Mouse (Mus musculus): Measurements from ENCODE around the gene Odaph.
"Not testable (repeated sequence)": the region's sequence is repeated elsewhere in the genome, so short reads cannot be mapped to it uniquely, and the experiment has no call there.

The Odaph gene

GRCm38 (mm10) chr5:91987236-91987635 is at the start of gene Odaph:
Gene Odaph (plus strand): TSS chr5:91987475.
- no peak for DNase-seq (ENCODE audit: low spot score)

DNA sequence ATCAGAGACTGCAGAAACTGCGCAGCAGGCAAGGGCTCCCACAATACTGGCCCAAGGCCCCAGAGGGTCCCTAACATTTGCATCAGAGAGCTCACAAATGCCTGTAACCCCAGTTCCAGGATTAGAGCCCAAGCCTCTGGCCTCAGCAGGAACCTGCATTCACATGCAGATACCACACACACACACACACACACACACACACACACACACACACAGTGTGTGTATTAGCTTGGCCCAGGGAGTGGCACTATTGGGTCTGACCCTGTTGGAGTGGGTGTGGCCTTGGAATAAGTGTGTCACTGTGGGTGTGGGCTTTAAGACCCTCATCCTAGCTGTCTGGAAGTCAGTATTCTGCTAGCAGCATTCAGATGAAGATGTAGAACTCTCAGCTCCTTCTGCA is 41.7 kb upstream of the Odaph start:
- DNase-seq (ENCODE audit: low spot score): not testable (repeated sequence)

- no peak for DNase-seq (ENCODE audit: low spot score)
Observed at GRCm38 (mm10) chr5:91947008-91947407, 40.3 kb upstream of the Odaph start.

- no peak for DNase-seq (ENCODE audit: low spot score)
Observed at GRCm38 (mm10) chr5:91949441-91949840, 37.8 kb upstream of the Odaph start.

DNA sequence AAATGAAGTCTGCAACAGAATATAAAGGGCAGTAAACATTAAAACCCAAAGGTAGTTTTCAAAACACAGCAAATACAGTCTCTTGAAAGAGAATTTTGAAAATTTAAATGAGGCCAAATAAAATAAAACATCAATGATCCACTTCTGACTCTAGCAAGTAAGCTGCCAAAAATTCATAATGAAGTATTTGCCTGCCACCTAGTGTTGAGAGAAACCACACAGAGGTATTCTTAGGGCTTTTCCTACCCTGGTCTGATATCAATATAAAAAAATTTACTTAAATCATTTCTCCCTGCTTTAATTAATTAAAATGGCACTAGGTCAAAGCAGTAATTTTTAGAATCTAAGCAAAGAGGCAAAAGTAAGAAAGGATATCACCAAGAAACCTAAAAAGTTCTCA is 35.9 kb upstream of the Odaph start:
- no peak for DNase-seq (ENCODE audit: low spot score)

- DNase-seq (ENCODE audit: low spot score): no peak
Observed at GRCm38 (mm10) chr5:91956991-91957760, 30.1 kb upstream of the Odaph start.

DNA sequence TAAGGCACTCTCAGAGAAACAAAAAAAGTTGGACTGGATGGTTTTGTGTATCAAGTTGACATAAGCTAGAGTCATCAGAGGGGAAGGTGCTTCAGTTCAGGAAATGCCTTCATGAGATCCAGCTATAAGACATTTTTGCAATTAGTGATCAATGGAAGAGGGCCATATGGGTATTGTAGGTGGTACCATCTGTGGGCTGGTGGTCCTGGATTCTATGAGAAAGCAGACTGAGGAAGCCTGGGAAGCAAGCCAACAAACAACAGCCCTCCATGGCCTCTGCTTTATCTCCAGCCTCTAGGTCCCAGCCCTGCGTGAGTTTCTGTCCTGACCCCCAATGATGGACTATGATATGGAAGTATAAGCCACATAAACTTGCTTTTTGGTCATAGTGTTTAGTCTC is 28.2 kb upstream of the Odaph start:
- DNase-seq (ENCODE audit: low spot score): no peak

- DNase-seq (ENCODE audit: low spot score): no peak
Observed at GRCm38 (mm10) chr5:91959986-91960385, 27.3 kb upstream of the Odaph start.

GRCm38 (mm10) chr5:91960606-91961254 is 26.5 kb upstream of the Odaph start:
- no peak for DNase-seq (ENCODE audit: low spot score)

DNA sequence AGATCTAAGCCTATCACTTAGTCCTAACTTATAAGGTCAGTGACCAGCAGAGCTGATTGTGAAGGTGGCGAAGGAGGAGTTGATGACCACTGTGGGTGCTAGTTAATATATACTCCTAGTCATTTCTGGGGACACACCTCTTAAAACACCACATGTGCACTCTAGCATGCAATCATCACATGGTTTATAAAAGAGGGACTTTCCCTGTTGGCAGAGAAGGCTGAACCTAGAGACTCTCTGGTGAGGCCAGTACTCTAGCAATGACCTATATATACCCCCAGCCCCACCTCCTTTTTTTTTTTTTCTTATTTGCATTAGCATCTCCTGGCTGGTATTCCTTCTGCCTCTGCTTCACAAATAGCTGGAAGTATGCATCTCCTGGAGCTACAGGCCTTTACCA is 25.9 kb upstream of the Odaph start:
- DNase-seq (ENCODE audit: low spot score): no peak

DNA sequence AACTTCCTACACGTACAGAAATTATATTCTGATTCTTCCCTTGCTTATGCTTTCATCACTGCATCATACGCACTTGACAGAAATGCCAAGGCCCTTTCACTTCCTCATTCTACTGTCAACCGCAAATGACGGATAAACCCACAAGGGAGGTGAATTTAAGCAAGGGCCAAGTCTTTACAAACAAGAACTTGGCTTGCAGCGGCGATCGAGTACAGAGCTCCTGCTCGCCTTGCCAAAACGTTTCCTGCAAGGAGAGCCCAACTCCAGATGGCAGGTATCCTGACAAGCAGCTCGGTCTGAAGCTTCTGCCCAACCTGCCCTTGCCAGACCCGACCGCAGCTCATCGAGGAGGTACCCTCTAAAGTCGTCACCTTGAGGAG is 25.0 kb upstream of the Odaph start:
- no peak for DNase-seq (ENCODE audit: low spot score)

GRCm38 (mm10) chr5:91962639-91963440 is 24.4 kb upstream of the Odaph start, which contains the start of gene Rchy1:
Gene Rchy1 (minus strand): TSS chr5:91963068.
- peak; percentile 96 for DNase-seq (ENCODE audit: low spot score)

- no peak for DNase-seq (ENCODE audit: low spot score)
Observed at GRCm38 (mm10) chr5:91972046-91972445, 15.2 kb upstream of the Odaph start.

DNA sequence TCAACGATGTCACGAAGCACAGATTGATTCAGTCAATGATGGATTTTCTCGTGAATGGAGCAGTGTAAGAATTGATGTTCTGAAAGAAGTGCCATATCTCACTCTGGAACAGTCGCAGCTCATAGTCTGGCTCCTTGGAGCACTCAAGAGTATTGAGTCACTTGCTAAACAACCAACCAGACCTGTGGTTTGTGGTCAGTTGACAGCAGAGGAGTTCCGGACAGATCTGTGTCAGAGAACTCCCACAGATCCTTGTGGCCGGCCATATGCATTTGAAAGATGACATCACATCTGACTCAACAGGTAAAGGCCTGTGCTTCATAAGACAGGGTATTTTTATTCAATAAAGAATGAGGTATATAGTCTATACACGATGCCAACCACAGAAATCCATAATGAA is 13.3 kb upstream of the Odaph start:
- DNase-seq (ENCODE audit: low spot score): no peak

- DNase-seq (ENCODE audit: low spot score): no peak
Observed at GRCm38 (mm10) chr5:91975758-91976157, 11.5 kb upstream of the Odaph start.

- no peak for DNase-seq (ENCODE audit: low spot score)
Observed at GRCm38 (mm10) chr5:91976566-91977396, 10.5 kb upstream of the Odaph start.

GRCm38 (mm10) chr5:91977397-91977770 is 9.9 kb upstream of the Odaph start:
- DNase-seq (ENCODE audit: low spot score): no peak

DNA sequence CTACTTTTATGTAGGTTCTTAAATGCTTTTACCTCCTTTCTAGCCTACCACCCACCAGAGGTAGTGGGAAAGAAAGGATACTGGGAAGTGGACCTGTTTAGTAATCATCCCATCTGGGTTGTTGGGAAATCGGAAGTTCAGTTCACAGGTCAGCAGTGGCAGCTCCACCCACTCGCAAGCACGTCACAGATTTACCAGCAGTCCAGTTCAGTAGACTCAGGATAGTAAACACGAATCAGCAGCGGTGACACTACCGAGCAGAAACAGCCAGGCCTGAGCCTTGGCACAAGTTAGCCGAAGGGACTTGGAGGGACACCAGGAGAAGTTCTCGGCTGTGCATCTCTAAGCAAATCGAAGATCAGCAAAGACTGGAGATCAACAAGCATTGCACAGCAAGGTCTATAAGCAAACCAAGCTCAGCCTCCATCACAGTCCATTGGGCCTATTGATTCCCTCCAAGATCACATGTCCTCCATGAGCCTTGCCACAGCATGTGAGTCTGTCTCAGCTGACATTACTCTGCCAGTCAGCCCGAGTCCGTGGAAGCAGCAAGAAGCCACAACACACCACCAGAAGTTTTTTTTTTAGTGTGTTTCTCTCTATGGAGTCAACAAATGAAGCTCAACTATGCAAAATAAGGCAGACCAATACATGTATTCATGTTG is 6.0 kb upstream of the Odaph start:
- DNase-seq (ENCODE audit: low spot score): no peak

DNA sequence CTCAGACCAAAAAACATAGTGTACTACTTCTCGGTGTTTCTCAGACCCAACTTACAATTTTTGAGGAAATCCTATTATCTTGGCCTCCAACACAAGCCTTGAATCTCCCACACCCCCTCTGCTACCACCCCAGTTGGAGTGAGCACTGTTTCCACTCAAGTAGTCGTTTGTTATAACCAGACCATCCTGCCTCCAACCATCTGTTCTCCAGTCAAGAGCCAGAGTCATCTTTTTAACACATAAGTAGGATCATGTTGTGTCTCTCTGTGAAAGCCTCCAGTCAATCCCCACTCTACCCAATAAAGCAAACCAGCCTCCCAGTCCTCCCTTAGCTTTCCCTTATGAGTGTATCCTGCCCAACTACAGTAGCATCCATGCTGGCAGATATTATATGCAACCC is 3.8 kb upstream of the Odaph start:
- no peak for DNase-seq (ENCODE audit: low spot score)

GRCm38 (mm10) chr5:91985721-91986120 is 1.6 kb upstream of the Odaph start:
- DNase-seq (ENCODE audit: low spot score): no peak

- no peak for DNase-seq (ENCODE audit: low spot score)
Observed at GRCm38 (mm10) chr5:91987799-91988198, 524 bp downstream of the Odaph start.
